Mouse (Mus musculus) lung, adult 2 months (tissue): ENCODE data around the gene Borcs7.

Source experiments
- CTCF ChIP-seq: fragments of 200-500 bp; IDR thresholded peaks from 2 replicates; pipeline ENCODE4 v1.5.1; 2011; ENCODE audit warnings: mild to moderate bottlenecking, low read length, control low read depth; ENCODE audit not compliant: insufficient read depth
- POLR2A ChIP-seq: fragments of 200-500 bp; IDR thresholded peaks from 2 replicates; pipeline ENCODE4 v1.6.1; 2011; ENCODE audit warnings: low read depth, mild to moderate bottlenecking, control low read depth, low read length, borderline replicate concordance; ENCODE audit errors: extremely low read depth

- no peak for TF ChIP-seq CTCF
- no peak for TF ChIP-seq POLR2A
Measured at GRCm38 (mm10) chr19:46658851-46659250, 30.9 kb upstream of the Borcs7 start.
